Mouse (Mus musculus): ENCODE measurements around the gene Stat5a. TPM values are rescaled to one million over a fixed set of nuclear protein-coding genes. Genes with fewer than 3 reads are reported as not detected.

Gene Stat5a
- total and polyA plus RNA-seq, 2 experiments from 2014 or later, result 1.6 to 2.6 TPM

- ATAC-seq, result no peak
- WGBS, result 82% methylated on average over 4 of the region's 4 CpGs
- Histone ChIP-seq H3K4me3 (ENCODE audit: low read depth, low read length) (no peak overlapping the region), H3K9ac (no peak overlapping the region), H3K36me3 (ENCODE audit: insufficient read depth) (peaks cover 33% of the 10 kb centered on the region), H3K4me2 (ENCODE audit: low read depth) (no peak overlapping the region), H3K27me3 (ENCODE audit: insufficient read depth, low read length) (no peaks in the 10 kb centered on the region), H3K27ac (ENCODE audit: low read depth, low read length) (no peak overlapping the region), H3K4me1 (ENCODE audit: insufficient read depth) (no peaks in the 10 kb centered on the region), H3K9me3 (ENCODE audit: low read length) (peaks cover 2% of the 10 kb centered on the region; the same call in 1 of the 2 replicates)
- DNase-seq, result no peak
- no peak for TF ChIP-seq CTCF (IDR thresholded peaks at IDR 0.05; ENCODE audit: low read depth)
Measured at GRCm38 (mm10) chr11:100906885-100907284, 47.7 kb downstream of the Stat5a start.

GRCm38 (mm10) chr11:100908112-100908511, 49.0 kb downstream of the Stat5a start:
- 89% methylated on average over 2 of the region's 2 CpGs for WGBS
- H3K27me3 ChIP-seq (ENCODE audit: insufficient read depth, low read length), result no peaks in the 10 kb centered on the region
- H3K4me2 ChIP-seq (ENCODE audit: low read depth), result no peak overlapping the region
- no peak overlapping the region for H3K4me3 ChIP-seq (ENCODE audit: low read depth, low read length)
- H3K27ac ChIP-seq (ENCODE audit: low read depth, low read length), result no peak overlapping the region
- DNase-seq (no peak), ATAC-seq (no peak)
- H3K36me3 ChIP-seq (ENCODE audit: insufficient read depth), result peaks cover 23% of the 10 kb centered on the region
- TF ChIP-seq CTCF (IDR thresholded peaks at IDR 0.05; ENCODE audit: low read depth), result no peak
- H3K9me3 ChIP-seq (ENCODE audit: low read length), result no peaks in the 10 kb centered on the region
- H3K4me1 ChIP-seq (ENCODE audit: insufficient read depth), result no peaks in the 10 kb centered on the region
- no peak overlapping the region for H3K9ac ChIP-seq

GRCm38 (mm10) chr11:100908567-100908966, 49.4 kb downstream of the Stat5a start:
- no peak for TF ChIP-seq CTCF (IDR thresholded peaks at IDR 0.05; ENCODE audit: low read depth)
- Histone ChIP-seq H3K4me2 (ENCODE audit: low read depth) (no peak overlapping the region), H3K4me1 (ENCODE audit: insufficient read depth) (no peaks in the 10 kb centered on the region), H3K4me3 (ENCODE audit: low read depth, low read length) (no peak overlapping the region), H3K9me3 (ENCODE audit: low read length) (no peaks in the 10 kb centered on the region), H3K9ac (no peak overlapping the region), H3K36me3 (ENCODE audit: insufficient read depth) (peaks cover 19% of the 10 kb centered on the region), H3K27me3 (ENCODE audit: insufficient read depth, low read length) (no peaks in the 10 kb centered on the region), H3K27ac (ENCODE audit: low read depth, low read length) (no peak overlapping the region)
- WGBS, result 88% methylated on average over 9 of the region's 9 CpGs
- DNase-seq (no peak), ATAC-seq (no peak)

GRCm38 (mm10) chr11:100912401-100913155, 53.4 kb downstream of the Stat5a start:
- peaks cover 4% of the 10 kb centered on the region; the same call in 1 of the 2 replicates for H3K36me3 ChIP-seq (ENCODE audit: insufficient read depth)

GRCm38 (mm10) chr11:100914415-100914814, 55.3 kb downstream of the Stat5a start:
- H3K9ac ChIP-seq, result no peak overlapping the region
- peaks cover 4% of the 10 kb centered on the region; the same call in 1 of the 2 replicates for H3K36me3 ChIP-seq (ENCODE audit: insufficient read depth)
- no peaks in the 10 kb centered on the region for H3K9me3 ChIP-seq (ENCODE audit: low read length)
- H3K27me3 ChIP-seq (ENCODE audit: insufficient read depth, low read length), result no peaks in the 10 kb centered on the region
- 59% methylated on average over 5 of the region's 5 CpGs for WGBS
- H3K4me1 ChIP-seq (ENCODE audit: insufficient read depth), result no peaks in the 10 kb centered on the region
- H3K4me2 ChIP-seq (ENCODE audit: low read depth), result no peak overlapping the region
- ATAC-seq (no peak), DNase-seq (no peak)
- no peak overlapping the region for H3K4me3 ChIP-seq (ENCODE audit: low read depth, low read length)
- TF ChIP-seq CTCF (IDR thresholded peaks at IDR 0.05; ENCODE audit: low read depth), result no peak
- H3K27ac ChIP-seq (ENCODE audit: low read depth, low read length), result no peak overlapping the region

More at GRCm38 (mm10) chr11:100912401-100913155, 53.4 kb downstream of the Stat5a start:
- Histone ChIP-seq H3K9ac (no peak overlapping the region), H3K4me1 (ENCODE audit: insufficient read depth) (no peaks in the 10 kb centered on the region), H3K27me3 (ENCODE audit: insufficient read depth, low read length) (no peaks in the 10 kb centered on the region), H3K4me3 (ENCODE audit: low read depth, low read length) (no peak overlapping the region), H3K4me2 (ENCODE audit: low read depth) (no peak overlapping the region), H3K9me3 (ENCODE audit: low read length) (no peaks in the 10 kb centered on the region), H3K27ac (ENCODE audit: low read depth, low read length) (no peak overlapping the region)
- ATAC-seq, result no peak
- no peak for TF ChIP-seq CTCF (IDR thresholded peaks at IDR 0.05; ENCODE audit: low read depth)
- 93% methylated on average over 17 of the region's 17 CpGs for WGBS
- DNase-seq, result no peak

- no peak for ATAC-seq
- 98% methylated on average over 3 of the region's 3 CpGs for WGBS
Measured at GRCm38 (mm10) chr11:100915063-100915462, 55.9 kb downstream of the Stat5a start.

GRCm38 (mm10) chr11:100916432-100916971, 57.4 kb downstream of the Stat5a start:
- 95% methylated on average over 4 of the region's 4 CpGs for WGBS

More at GRCm38 (mm10) chr11:100915063-100915462, 55.9 kb downstream of the Stat5a start:
- no peak for DNase-seq
- H3K27ac ChIP-seq (ENCODE audit: low read depth, low read length), result no peak overlapping the region
- no peaks in the 10 kb centered on the region for H3K27me3 ChIP-seq (ENCODE audit: insufficient read depth, low read length)
- no peak for TF ChIP-seq CTCF (IDR thresholded peaks at IDR 0.05; ENCODE audit: low read depth)
- H3K9ac ChIP-seq, result no peak overlapping the region
- no peak overlapping the region for H3K4me2 ChIP-seq (ENCODE audit: low read depth)
- H3K36me3 ChIP-seq (ENCODE audit: insufficient read depth), result peaks cover 4% of the 10 kb centered on the region; the same call in 1 of the 2 replicates
- H3K4me1 ChIP-seq (ENCODE audit: insufficient read depth), result no peaks in the 10 kb centered on the region
- no peak overlapping the region for H3K4me3 ChIP-seq (ENCODE audit: low read depth, low read length)
- no peaks in the 10 kb centered on the region for H3K9me3 ChIP-seq (ENCODE audit: low read length)

More at GRCm38 (mm10) chr11:100916432-100916971, 57.4 kb downstream of the Stat5a start:
- ATAC-seq (no peak), DNase-seq (no peak)
- Histone ChIP-seq H3K9me3 (ENCODE audit: low read length) (no peaks in the 10 kb centered on the region), H3K27me3 (ENCODE audit: insufficient read depth, low read length) (no peaks in the 10 kb centered on the region), H3K36me3 (ENCODE audit: insufficient read depth) (no peaks in the 10 kb centered on the region; the same call in 1 of the 2 replicates), H3K4me1 (ENCODE audit: insufficient read depth) (no peaks in the 10 kb centered on the region), H3K4me2 (ENCODE audit: low read depth) (no peak overlapping the region), H3K27ac (ENCODE audit: low read depth, low read length) (no peak overlapping the region), H3K4me3 (ENCODE audit: low read depth, low read length) (no peak overlapping the region), H3K9ac (no peak overlapping the region)
- TF ChIP-seq CTCF (IDR thresholded peaks at IDR 0.05; ENCODE audit: low read depth), result no peak

Measured in forebrain, postnatal 0 days (tissue).